Mouse (Mus musculus): Measurements from ENCODE around the gene Ccser2. TPM values are rescaled to one million over a fixed set of nuclear protein-coding genes. Genes with fewer than 3 reads are reported as not detected.

Gene Ccser2
- polyA plus RNA-seq (2014; fragmentation: Illumina TruSeq; extraction: RNeasy Lipid Tissue Mini Kit (QIAGEN cat#74804); ENCODE audit: low read depth, low replicate concordance), result 150 TPM

DNA sequence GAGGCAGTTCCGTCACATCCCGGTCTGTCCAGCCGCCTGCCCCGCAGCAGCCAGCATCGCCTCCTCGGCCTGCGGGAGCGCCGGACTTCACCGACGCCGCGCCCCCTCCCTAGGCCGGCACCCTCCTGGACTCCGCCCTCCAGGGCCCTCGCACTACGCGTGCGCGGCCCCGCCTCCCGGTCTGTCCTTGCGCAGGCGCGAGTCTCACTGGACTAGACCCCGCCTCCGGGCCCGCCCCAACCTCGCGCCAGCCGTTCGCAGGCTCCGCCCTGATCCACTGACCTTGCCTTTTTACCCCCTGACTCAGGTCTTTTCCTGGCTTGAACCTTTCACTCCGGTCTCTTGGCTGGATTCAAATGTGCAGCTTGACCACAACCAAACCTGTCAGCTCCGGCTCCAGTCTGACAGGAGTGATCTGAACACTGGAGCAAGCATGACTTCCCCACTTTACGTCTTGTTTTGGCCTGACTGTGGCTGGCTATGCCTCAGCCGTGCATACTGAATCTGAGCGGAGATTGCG, at the start of gene Ccser2:
Gene Ccser2 (minus strand): TSS at position 150 of the 520 bp plus-strand sequence.

Other genes starting within 250 kb of the Ccser2 start
- not detected for gene Rgr, start 80.2 kb upstream of the Ccser2 start, polyA plus RNA-seq (2014; fragmentation: Illumina TruSeq; extraction: RNeasy Lipid Tissue Mini Kit (QIAGEN cat#74804); ENCODE audit: low read depth, low replicate concordance)
- gene Lrit1, start 86.1 kb upstream of the Ccser2 start, polyA plus RNA-seq (2014; fragmentation: Illumina TruSeq; extraction: RNeasy Lipid Tissue Mini Kit (QIAGEN cat#74804); ENCODE audit: low read depth, low replicate concordance), result 0.36 TPM
- not detected for gene Lrit2, start 99.2 kb upstream of the Ccser2 start, polyA plus RNA-seq (2014; fragmentation: Illumina TruSeq; extraction: RNeasy Lipid Tissue Mini Kit (QIAGEN cat#74804); ENCODE audit: low read depth, low replicate concordance)
- not detected for gene Cdhr1, start 129.6 kb upstream of the Ccser2 start, polyA plus RNA-seq (2014; fragmentation: Illumina TruSeq; extraction: RNeasy Lipid Tissue Mini Kit (QIAGEN cat#74804); ENCODE audit: low read depth, low replicate concordance)
- not detected for gene 2610528A11Rik, start 145.2 kb upstream of the Ccser2 start, polyA plus RNA-seq (2014; fragmentation: Illumina TruSeq; extraction: RNeasy Lipid Tissue Mini Kit (QIAGEN cat#74804); ENCODE audit: low read depth, low replicate concordance)
- 1,081 TPM for gene Ghitm, start 166.5 kb upstream of the Ccser2 start, polyA plus RNA-seq (2014; fragmentation: Illumina TruSeq; extraction: RNeasy Lipid Tissue Mini Kit (QIAGEN cat#74804); ENCODE audit: low read depth, low replicate concordance)